Mouse (Mus musculus) heart, postnatal 14 days (tissue): Measurements from ENCODE around the gene Adcy5. TPM values are rescaled to one million over a fixed set of nuclear protein-coding genes. Genes with fewer than 3 reads are reported as not detected.

Source experiments
- DNase-seq, 2 experiments: peaks; one replicate each; pipeline ENCODE4 v3.0.0; 2021 to 2022
- intact Hi-C: fragments of 180-260 bp; cut with DNase I; formaldehyde crosslinking; loops from one replicate; pipeline ENCODE4 v1.15.1; 2025
- total RNA-seq, 2 experiments: library from RNA; stranded (reverse); gene quantifications; 2 replicates each; pipeline ENCODE4 v1.2.3; 2021

Gene Adcy5
- total RNA-seq, 2 experiments from 2014 or later = 50.4 to 50.9 TPM

GRCm38 (mm10) chr16:35199721-35200431, 45.2 kb downstream of the Adcy5 start:
- DNase-seq = no peak
- intact Hi-C loops = no loop called here

- peak in 1 of 2 experiments; percentile 61 for DNase-seq
- intact Hi-C loops = no loop called here
These were observed 45.9 kb downstream of the Adcy5 start for GRCm38 (mm10) chr16:35200432-35201142.

GRCm38 (mm10) chr16:35201281-35201680, 46.6 kb downstream of the Adcy5 start:
- DNase-seq = peak in 1 of 2 experiments; percentile 54
- intact Hi-C loops = no loop called here

- no peak for DNase-seq
- intact Hi-C loops = no loop called here
These were observed 48.8 kb downstream of the Adcy5 start for GRCm38 (mm10) chr16:35203511-35203910.

- intact Hi-C loops = no loop called here
- no peak for DNase-seq
These were observed 51.0 kb downstream of the Adcy5 start for GRCm38 (mm10) chr16:35205681-35206080.

- DNase-seq = no peak
- intact Hi-C loops = no loop called here
These were observed 51.7 kb downstream of the Adcy5 start for GRCm38 (mm10) chr16:35206426-35206825.

GRCm38 (mm10) chr16:35208796-35209195, 54.1 kb downstream of the Adcy5 start:
- no peak for DNase-seq
- intact Hi-C loops = no loop called here

GRCm38 (mm10) chr16:35209753-35210152, 55.1 kb downstream of the Adcy5 start:
- intact Hi-C loops = no loop called here
- no peak for DNase-seq

- peak in 1 of 2 experiments; percentile 53 for DNase-seq
- intact Hi-C loops = no loop called here
These were observed 60.4 kb downstream of the Adcy5 start for GRCm38 (mm10) chr16:35215047-35215446.

- peak; percentile 50 to 64 for DNase-seq
These were observed 60.8 kb downstream of the Adcy5 start for GRCm38 (mm10) chr16:35215498-35215897.

GRCm38 (mm10) chr16:35216826-35217491, 62.3 kb downstream of the Adcy5 start:
- intact Hi-C loops = no loop called here
- no peak for DNase-seq

More at GRCm38 (mm10) chr16:35215498-35215897, 60.8 kb downstream of the Adcy5 start:
- intact Hi-C loops = no loop called here

GRCm38 (mm10) chr16:35220412-35220811, 65.7 kb downstream of the Adcy5 start:
- intact Hi-C loops = no loop called here

GRCm38 (mm10) chr16:35221581-35221980, 66.9 kb downstream of the Adcy5 start:
- intact Hi-C loops = no loop called here
- DNase-seq = no peak

More at GRCm38 (mm10) chr16:35220412-35220811, 65.7 kb downstream of the Adcy5 start:
- no peak for DNase-seq

- intact Hi-C loops = no loop called here
- no peak for DNase-seq
These were observed 69.3 kb downstream of the Adcy5 start for GRCm38 (mm10) chr16:35223930-35224329.

- DNase-seq = no peak
- intact Hi-C loops = loop anchor here (5.0 kb wide), 1 partner anchor 48 kb away; no protein-coding TSS in a partner anchor
These were observed 70.0 kb downstream of the Adcy5 start for GRCm38 (mm10) chr16:35224716-35225115.

GRCm38 (mm10) chr16:35229582-35229981, 74.9 kb downstream of the Adcy5 start:
- intact Hi-C loops = loop anchor here (5.0 kb wide), 1 partner anchor 43 kb away; no protein-coding TSS in a partner anchor
- DNase-seq = peak; percentile 49 to 63

GRCm38 (mm10) chr16:35232153-35232750, 77.6 kb downstream of the Adcy5 start:
- DNase-seq = no peak
- intact Hi-C loops = no loop called here

GRCm38 (mm10) chr16:35233329-35233728, 78.7 kb downstream of the Adcy5 start:
- intact Hi-C loops = no loop called here
- no peak for DNase-seq

GRCm38 (mm10) chr16:35237091-35237490, 82.4 kb downstream of the Adcy5 start:
- intact Hi-C loops = no loop called here
- no peak for DNase-seq

- intact Hi-C loops = no loop called here
- no peak for DNase-seq
These were observed 84.8 kb downstream of the Adcy5 start for GRCm38 (mm10) chr16:35239318-35239965.
